Comparison of ENCODE assay signal across 8 mouse cellular contexts in the genomic region with DNA sequence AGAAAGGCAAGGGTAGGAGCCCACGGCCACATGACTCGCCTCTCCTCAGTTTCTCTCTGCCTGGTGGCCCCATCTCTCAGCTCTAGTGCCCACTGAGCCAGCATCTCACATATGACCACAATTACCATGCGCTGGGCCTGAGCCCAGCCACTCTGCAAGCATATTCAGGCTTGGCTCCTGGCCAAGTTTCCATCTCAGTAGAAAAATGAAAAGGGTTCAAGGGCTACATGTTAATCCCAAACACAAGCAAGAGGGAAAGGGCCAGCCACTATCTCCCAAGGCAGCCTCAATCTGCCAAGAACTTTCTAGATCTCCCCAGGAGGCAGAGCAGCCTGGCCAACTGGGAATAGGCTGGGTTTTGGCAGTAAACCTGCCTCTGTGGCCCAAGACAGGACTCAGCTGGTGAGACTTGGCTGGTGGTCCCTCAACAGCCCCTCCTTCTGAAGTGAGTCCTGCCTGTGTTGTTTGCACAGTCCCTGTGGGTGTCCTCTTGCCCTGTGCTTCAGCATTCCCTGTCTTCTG.
DNase-seq lines count a peak whose midpoint lies in the region; ATAC-seq and TF ChIP-seq lines count a peak whose summit lies in the region.

No protein-coding gene starts in this region.

- 23% methylated on average over 3 of the region's 3 CpGs for WGBS in lung, embryonic 16.5 days
- 53% methylated on average over 3 of the region's 3 CpGs for WGBS in small intestine, adult 2 months

- no peaks in the 10 kb centered on the region for H3K36me3 ChIP-seq in lung, embryonic 16.5 days (ENCODE audit: control insufficient read depth, insufficient read depth, low read length)
- H3K36me3 ChIP-seq in small intestine, adult 2 months (ENCODE audit: control insufficient read depth, insufficient read depth, low read length), result no peaks in the 10 kb centered on the region

- H3K4me1 ChIP-seq in lung, embryonic 16.5 days (replicated peaks; ENCODE audit: control insufficient read depth, insufficient read depth, low read length), result peaks cover 60% of the 10 kb centered on the region
- no peaks in the 10 kb centered on the region for H3K4me1 ChIP-seq in small intestine, adult 2 months (ENCODE audit: control insufficient read depth, insufficient read depth, insufficient read length, low read length)

- no peak overlapping the region for H3K4me2 ChIP-seq in lung, embryonic 16.5 days (ENCODE audit: low read depth, low read length)

- no peak for TF ChIP-seq CTCF in small intestine, adult 2 months (IDR thresholded peaks at IDR 0.05; ENCODE audit: extremely low read depth, insufficient read length, insufficient replicate concordance, low read depth, low read length)

- no peak for TF ChIP-seq POLR2A in small intestine, adult 2 months (IDR thresholded peaks at IDR 0.05; ENCODE audit: low read depth, low read length)

- H3K9ac ChIP-seq in lung, embryonic 16.5 days (ENCODE audit: low read length), result peak overlapping the region; percentile 48; the same call in 1 of the 2 replicates

- no peak overlapping the region for H3K4me3 ChIP-seq in lung, embryonic 16.5 days (ENCODE audit: low read length)
- no peak overlapping the region for H3K4me3 ChIP-seq in small intestine, adult 2 months (ENCODE audit: low read depth, low read length)

- DNase-seq in right cerebral cortex, postnatal 25 days, result peak; percentile 11
- DNase-seq in right cerebral cortex, adult 2 months (ENCODE audit: low spot score in 2 of 2), result no peak
- DNase-seq in cerebellum, adult 9-11 months, result peak; percentile 30
- DNase-seq in heart, adult 9 months (ENCODE audit: low spot score in 2 of 2), result peak; percentile 78 to 79
- peak; percentile 49 to 74 for DNase-seq in kidney, adult 8-10 months

- no peaks in the 10 kb centered on the region for H3K27me3 ChIP-seq in lung, embryonic 16.5 days (ENCODE audit: control insufficient read depth, insufficient read depth, low read depth, low read length)
- H3K27me3 ChIP-seq in small intestine, adult 2 months (ENCODE audit: control insufficient read depth, insufficient read depth, low read length), result no peaks in the 10 kb centered on the region

- H3K27ac ChIP-seq in lung, embryonic 16.5 days (ENCODE audit: low read length), result peak overlapping the region; percentile 95
- 0 out of 2 replicates have a peak overlapping the region, but pooled peaks have one; percentile 18 for H3K27ac ChIP-seq in small intestine, adult 2 months (ENCODE audit: insufficient read depth, low read depth, low read length)

- no peaks in the 10 kb centered on the region for H3K9me3 ChIP-seq in lung, embryonic 16.5 days (ENCODE audit: control insufficient read depth, low read length)

- peak; percentile 91 for ATAC-seq in lung, embryonic 16.5 days (ENCODE audit: low read depth)
- no peak for ATAC-seq in megakaryocyte-erythroid progenitor cell, adult 5-6 weeks (replicated peaks; ENCODE audit: low FRiP score, low TSS enrichment, poor library complexity, severe bottlenecking)

Comparison
In these comparisons a context has a peak if more than half of its experiments do, and no peak if none do; other contexts are left out.
1. DNase-seq: peak in right cerebral cortex, postnatal 25 days (single experiment), cerebellum, adult 9-11 months (single experiment), heart, adult 9 months (2 of 2) and kidney, adult 8-10 months (2 of 2); none in right cerebral cortex, adult 2 months (0 of 2).